ENCODE assay signal across 8 mouse cellular contexts in the genomic region with DNA sequence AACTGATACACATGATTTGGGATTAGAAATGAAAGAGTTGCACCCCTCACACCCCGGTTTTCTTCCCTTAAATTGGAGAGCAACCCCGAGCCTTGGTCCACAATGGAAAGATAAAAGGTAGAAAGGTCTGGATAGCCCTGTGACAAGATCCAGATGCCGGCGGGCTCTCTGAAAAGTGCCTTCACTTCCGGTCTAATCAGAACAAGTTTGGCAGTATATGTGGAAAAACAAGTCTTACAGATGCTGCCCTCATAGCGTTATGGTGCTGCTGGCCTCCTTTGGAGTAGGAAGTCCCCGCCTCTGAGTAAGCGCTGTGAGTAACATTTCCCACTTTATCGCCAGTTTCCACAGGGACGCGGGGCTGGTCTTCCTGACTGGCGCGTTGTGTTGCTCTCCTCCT. TPM values are rescaled to one million over a fixed set of nuclear protein-coding genes. Genes with fewer than 3 reads are reported as not detected.
DNase-seq lines count a peak whose midpoint lies in the region; ATAC-seq and TF ChIP-seq lines count a peak whose summit lies in the region.

No protein-coding gene starts in this region.

- no peaks in the 10 kb centered on the region for H3K36me3 ChIP-seq in forebrain, embryonic 14.5 days (ENCODE audit: control insufficient read depth, insufficient read depth, low read length)
- no peaks in the 10 kb centered on the region for H3K36me3 ChIP-seq in liver, postnatal 0 days (replicated peaks; ENCODE audit: insufficient read depth, low read length)
- H3K36me3 ChIP-seq in stomach, embryonic 15.5 days, result no peaks in the 10 kb centered on the region; the same call in 1 of the 2 replicates

- peak overlapping the region; percentile 83 for H3K4me3 ChIP-seq in cerebellum, adult 2 months (replicated peaks; ENCODE audit: insufficient read depth, low read depth, low read length)
- H3K4me3 ChIP-seq in forebrain, embryonic 14.5 days (ENCODE audit: low read depth, low read length), result peak overlapping the region; percentile 71
- peak overlapping the region; percentile 67 for H3K4me3 ChIP-seq in liver, postnatal 0 days (ENCODE audit: low read depth, low read length)
- peak overlapping the region; percentile 74 for H3K4me3 ChIP-seq in stomach, embryonic 15.5 days (replicated peaks)

- no peak for TF ChIP-seq CTCF in cerebellum, adult 2 months (IDR thresholded peaks at IDR 0.05; ENCODE audit: borderline replicate concordance, insufficient read depth, low read depth, low read length)
- TF ChIP-seq CTCF in liver, postnatal 0 days (IDR thresholded peaks at IDR 0.05; ENCODE audit: low read depth), result no peak

- no peaks in the 10 kb centered on the region for H3K4me1 ChIP-seq in cerebellum, adult 2 months (ENCODE audit: control insufficient read depth, insufficient read depth, low read length)
- H3K4me1 ChIP-seq in forebrain, embryonic 14.5 days (ENCODE audit: control insufficient read depth, insufficient read depth, low read length), result peaks cover 14% of the 10 kb centered on the region; the same call in 1 of the 2 replicates
- peaks cover 10% of the 10 kb centered on the region for H3K4me1 ChIP-seq in liver, postnatal 0 days (ENCODE audit: insufficient read depth)
- peaks cover 10% of the 10 kb centered on the region for H3K4me1 ChIP-seq in stomach, embryonic 15.5 days

- H3K4me2 ChIP-seq in forebrain, embryonic 14.5 days (ENCODE audit: low read length), result peak overlapping the region; percentile 66
- peak overlapping the region; percentile 84 for H3K4me2 ChIP-seq in liver, postnatal 0 days (ENCODE audit: low read depth, low read length)
- H3K4me2 ChIP-seq in stomach, embryonic 15.5 days, result peak overlapping the region; percentile 77

- DNase-seq in cerebellum, adult 2 months, result peak; percentile 30 to 42
- no peak for DNase-seq in cerebellum, postnatal 4 days (ENCODE audit: low spot score in 2 of 2)
- DNase-seq in NIH3T3 (ENCODE audit: low read depth), result peak; percentile 71
- DNase-seq in forebrain, embryonic 14.5 days (ENCODE audit: low spot score), result peak; percentile 37
- peak; percentile 53 for DNase-seq in induced T-regulatory cell, adult 2 months (ENCODE audit: low read depth)
- no peak for DNase-seq in liver, postnatal 0 days
- no peak for DNase-seq in frontal cortex, postnatal 36 days (ENCODE audit: low spot score in 2 of 2)

- ATAC-seq in forebrain, embryonic 14.5 days, result no peak
- ATAC-seq in liver, postnatal 0 days, result no peak
- ATAC-seq in stomach, embryonic 15.5 days (ENCODE audit: insufficient read depth, low FRiP score, low read depth), result 0 out of 2 replicates have a peak, but pooled peaks have one; percentile 12

- no peaks in the 10 kb centered on the region for H3K9me3 ChIP-seq in forebrain, embryonic 14.5 days (replicated peaks; ENCODE audit: control insufficient read depth, low read length)
- H3K9me3 ChIP-seq in liver, postnatal 0 days (ENCODE audit: low read length), result no peaks in the 10 kb centered on the region
- H3K9me3 ChIP-seq in stomach, embryonic 15.5 days, result no peaks in the 10 kb centered on the region

- no peak for TF ChIP-seq POLR2A in cerebellum, adult 2 months (IDR thresholded peaks at IDR 0.05; ENCODE audit: borderline replicate concordance, insufficient read depth, low read length)

- peak overlapping the region; percentile 79; the same call in 1 of the 2 replicates for H3K9ac ChIP-seq in forebrain, embryonic 14.5 days (ENCODE audit: low read length)
- no peak overlapping the region for H3K9ac ChIP-seq in liver, postnatal 0 days (replicated peaks)
- H3K9ac ChIP-seq in stomach, embryonic 15.5 days, result no peak overlapping the region

- H3K27me3 ChIP-seq in cerebellum, adult 2 months (ENCODE audit: control insufficient read depth, insufficient read depth, low read length), result no peaks in the 10 kb centered on the region
- H3K27me3 ChIP-seq in forebrain, embryonic 14.5 days (replicated peaks; ENCODE audit: control insufficient read depth, insufficient read depth, low read length), result no peaks in the 10 kb centered on the region
- no peaks in the 10 kb centered on the region; the same call in 1 of the 2 replicates for H3K27me3 ChIP-seq in liver, postnatal 0 days (ENCODE audit: insufficient read depth, low read length)
- H3K27me3 ChIP-seq in stomach, embryonic 15.5 days (replicated peaks), result no peaks in the 10 kb centered on the region

- 13% methylated on average over 13 of the region's 13 CpGs for WGBS in cerebellum, adult 2 months
- WGBS in forebrain, embryonic 14.5 days, result 6% methylated on average over 13 of the region's 13 CpGs
- 2% methylated on average over 13 of the region's 13 CpGs for WGBS in liver, postnatal 0 days (ENCODE audit: insufficient replicate concordance)
- WGBS in stomach, embryonic 15.5 days, result 3% methylated on average over 13 of the region's 13 CpGs

- peak overlapping the region; percentile 82; the same call in 1 of the 2 replicates for H3K27ac ChIP-seq in cerebellum, adult 2 months (ENCODE audit: insufficient read depth, low read length)
- H3K27ac ChIP-seq in forebrain, embryonic 14.5 days (ENCODE audit: low read depth, low read length), result no peak overlapping the region
- H3K27ac ChIP-seq in liver, postnatal 0 days (ENCODE audit: low read depth), result no peak overlapping the region
- H3K27ac ChIP-seq in stomach, embryonic 15.5 days, result peak overlapping the region; percentile 75

- no peak for TF ChIP-seq EP300 in liver, postnatal 0 days (IDR thresholded peaks at IDR 0.05; ENCODE audit: low read depth)

RNA-seq across cellular contexts. Expression of a gene that starts 49.9 kb away (rescaled TPM):
- polyA plus RNA-seq in cerebellum, adult 2 months (2012; rRNA removed), result 26.5 and 27.7 TPM in 2 replicates
- 9.0 and 11.6 TPM in 2 replicates for polyA plus RNA-seq in forebrain, embryonic 14.5 days (2014; fragmentation: Nextera tagmentation; extraction: Ambion mirVana)
- 3.5 and 4.1 TPM in 2 replicates for polyA plus RNA-seq in liver, postnatal 0 days (2015; fragmentation: Nextera tagmentation; extraction: Ambion mirVana)
- 34.5 and 39.2 TPM in 2 replicates for polyA plus RNA-seq in stomach, embryonic 15.5 days (2015; fragmentation: Nextera tagmentation; extraction: Ambion mirVana)

Comparison
In these comparisons a context has a peak if more than half of its experiments do, and no peak if none do; other contexts are left out.
1. DNase-seq: peak in cerebellum, adult 2 months (2 of 2), NIH3T3 (single experiment), forebrain, embryonic 14.5 days (single experiment) and induced T-regulatory cell, adult 2 months (single experiment); none in cerebellum, postnatal 4 days (0 of 2), liver, postnatal 0 days (single experiment) and frontal cortex, postnatal 36 days (0 of 2).
2. H3K27ac ChIP-seq: peak in cerebellum, adult 2 months (single experiment) and stomach, embryonic 15.5 days (single experiment); none in forebrain, embryonic 14.5 days (single experiment) and liver, postnatal 0 days (single experiment).
3. Peak in every context shown above with its lines, with median percentiles within 50 percentile points of each other: H3K4me3 ChIP-seq and H3K4me2 ChIP-seq.